Mouse (Mus musculus) erythroblast, adult 5-6 weeks (primary cell): ENCODE data around the gene Smco3. TPM values are rescaled to one million over a fixed set of nuclear protein-coding genes. Genes with fewer than 3 reads are reported as not detected.

ENCODE experiments used
- ATAC-seq: replicated peaks from 2 replicates; pipeline ENCODE4 v1.8.0; 2016; ENCODE audit warnings: moderate number of reproducible peaks, mild to moderate bottlenecking, moderate TSS enrichment, inconsistent platforms; ENCODE audit not compliant: poor library complexity, low FRiP score, severe bottlenecking
- total RNA-seq, 2 experiments: library from RNA; stranded (forward) in 1 of 2; stranded (reverse) in 1 of 2; fragments of 150-400 nt in 1 of 2; fragments of 200-764, 138-1000 nt in 1 of 2; gene quantifications; 2 replicates each; pipeline versions ENCODE4 v1.2.3 to v1.2.4; 2015 to 2017; ENCODE audit warnings: low replicate concordance in 2 of 2

Gene Smco3
- total RNA-seq, 2 experiments from 2014 or later = 2.1 TPM; not detected in 1

DNA sequence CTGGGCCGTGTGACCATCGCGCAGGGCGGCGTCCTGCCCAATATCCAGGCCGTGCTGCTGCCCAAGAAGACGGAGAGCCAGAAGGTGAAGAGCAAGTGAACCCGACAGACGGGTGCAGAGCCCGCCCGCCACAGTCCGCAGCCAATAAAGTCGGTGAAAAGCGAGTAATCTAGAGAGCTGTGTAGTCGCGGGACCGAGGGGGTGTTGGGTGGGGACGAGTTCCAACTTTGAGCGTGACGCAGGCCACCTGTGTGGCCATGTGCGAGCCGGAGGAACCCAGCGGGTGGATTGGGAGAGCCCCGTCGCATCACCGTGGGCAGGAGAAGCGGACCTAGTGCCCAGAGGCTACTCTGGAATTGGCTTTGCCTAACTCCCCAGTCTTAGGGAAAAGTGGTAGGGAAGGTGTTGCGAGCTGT lies 26.6 kb downstream of the Smco3 start:
- peak; percentile 32 for ATAC-seq

- ATAC-seq = peak; percentile 73
These were observed 27.2 kb downstream of the Smco3 start, which contains the start of gene H2afj for GRCm38 (mm10) chr6:136808014-136808417. H2afj (plus strand) TSS chr6:136808244.

DNA sequence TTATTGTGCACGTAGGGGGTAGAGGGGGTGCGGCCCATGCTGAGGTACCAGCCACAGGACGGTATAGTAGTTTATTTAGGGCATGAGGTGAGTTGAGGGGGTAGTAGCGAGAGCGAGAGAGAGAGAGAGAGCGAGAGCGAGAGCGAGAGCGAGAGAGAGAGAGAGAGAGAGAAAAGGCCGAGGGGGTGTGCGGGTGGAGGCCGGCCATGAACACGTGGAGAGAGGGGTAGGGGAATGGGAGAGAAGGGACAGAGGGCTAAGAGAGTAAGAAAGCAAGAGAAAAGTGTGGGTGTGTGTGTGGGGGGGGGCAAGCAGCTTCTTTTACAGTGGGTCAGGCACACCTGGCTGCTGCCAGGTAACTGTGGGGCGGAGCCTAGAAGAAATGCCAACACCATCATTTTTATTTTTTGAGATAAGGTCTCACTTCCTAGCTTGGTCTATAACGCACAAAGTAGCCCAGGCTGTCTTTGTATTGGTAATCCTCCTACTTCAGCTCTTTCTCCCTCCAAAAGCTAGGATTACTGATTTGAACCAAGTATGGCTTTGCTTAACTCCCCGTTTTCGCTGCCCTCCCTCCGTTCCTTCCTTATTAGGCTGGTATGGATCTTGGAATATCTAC lies 27.7 kb downstream of the Smco3 start:
- peak; percentile 0; the same call in 1 of the 2 replicates for ATAC-seq

GRCm38 (mm10) chr6:136806819-136807218 lies 28.4 kb downstream of the Smco3 start:
- ATAC-seq = no peak

DNA sequence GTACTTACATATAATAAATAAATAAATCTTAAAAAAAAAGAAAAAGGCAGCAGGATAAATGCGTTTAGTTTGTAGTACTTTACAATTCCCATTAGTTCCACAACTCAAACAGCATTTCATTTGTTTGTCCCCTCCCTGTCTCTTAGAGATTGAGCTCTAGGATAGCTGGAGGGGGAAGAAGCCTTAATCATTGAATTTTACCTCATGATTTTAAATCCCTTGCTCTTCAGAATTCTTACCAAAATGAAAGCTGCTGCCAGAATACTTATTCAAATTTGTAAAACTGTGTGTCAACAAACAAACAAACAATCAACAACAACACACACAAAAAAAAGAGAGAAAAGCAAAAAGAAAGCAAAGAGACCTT lies 29.9 kb downstream of the Smco3 start:
- no peak for ATAC-seq

DNA sequence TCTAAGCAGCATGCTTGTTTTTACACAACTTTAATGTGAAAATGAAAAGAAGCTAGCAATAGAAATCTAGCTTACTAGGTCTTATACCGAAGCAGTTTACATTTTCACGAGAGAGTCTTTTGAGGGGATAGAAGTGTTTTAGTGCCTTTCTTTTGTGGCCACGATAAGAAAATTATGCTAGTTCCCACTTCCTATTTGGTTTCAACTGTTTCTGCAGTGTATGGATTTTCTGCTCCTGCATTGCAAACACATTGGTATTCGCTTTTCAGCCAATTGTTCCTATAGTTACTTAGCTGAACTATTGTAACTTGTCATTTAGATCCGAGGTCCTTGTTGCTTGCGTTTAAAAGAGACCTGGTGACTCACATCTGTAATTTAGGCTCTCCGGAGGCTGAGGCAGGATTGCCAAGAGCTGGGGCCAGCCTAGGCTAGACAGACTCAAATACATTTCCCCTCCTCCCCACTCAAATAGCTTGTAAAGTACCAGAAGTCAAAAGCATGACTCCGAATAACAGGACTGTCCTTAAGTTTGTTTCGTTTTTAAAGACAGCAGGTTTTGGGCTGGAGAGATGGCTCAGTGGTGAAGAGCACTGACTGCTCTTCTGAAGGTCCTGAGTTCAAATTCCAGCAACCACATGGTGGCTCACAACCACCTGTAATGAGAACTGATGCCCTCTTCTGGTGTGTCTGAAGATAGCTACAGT lies 30.4 kb downstream of the Smco3 start:
- no peak for ATAC-seq

DNA sequence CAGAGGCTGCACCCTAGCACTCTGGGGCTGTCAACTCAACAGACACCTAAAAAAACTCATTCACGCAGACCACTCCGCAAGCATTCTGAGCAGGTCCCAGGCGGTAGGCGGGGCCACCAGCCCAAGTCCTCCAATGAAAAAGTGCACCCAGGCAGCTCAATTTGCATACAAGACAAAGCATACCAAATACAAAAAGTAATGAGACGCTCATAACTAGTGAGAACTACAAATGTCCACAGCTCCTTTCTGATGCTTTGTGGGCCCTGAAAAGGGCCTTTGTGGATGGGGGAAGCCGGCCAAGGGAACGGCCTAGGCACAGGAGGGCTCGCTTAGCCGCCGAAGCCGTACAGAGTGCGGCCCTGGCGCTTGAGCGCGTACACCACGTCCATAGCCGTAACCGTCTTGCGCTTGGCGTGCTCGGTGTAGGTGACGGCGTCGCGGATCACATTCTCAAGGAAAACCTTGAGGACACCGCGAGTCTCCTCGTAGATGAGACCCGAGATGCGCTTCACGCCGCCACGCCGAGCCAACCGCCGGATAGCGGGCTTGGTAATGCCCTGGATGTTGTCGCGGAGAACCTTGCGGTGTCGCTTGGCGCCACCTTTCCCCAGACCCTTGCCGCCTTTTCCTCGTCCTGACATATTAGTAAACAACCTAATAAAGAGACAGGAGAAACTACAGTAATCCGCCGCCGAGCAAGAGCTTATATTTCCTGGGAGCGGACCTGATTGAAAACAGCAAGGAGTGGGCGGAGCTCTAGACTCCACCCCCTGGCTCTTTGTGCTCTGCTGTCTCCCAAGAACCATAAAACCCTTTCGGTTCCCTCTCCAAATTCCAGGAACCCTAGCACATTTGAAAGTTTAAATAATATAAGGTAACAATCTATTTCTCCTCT lies 31.3 kb downstream of the Smco3 start, which contains the start of gene Hist4h4:
Hist4h4 (minus strand) TSS at position 677 of the 895 bp plus-strand sequence.
- ATAC-seq = peak; percentile 65

DNA sequence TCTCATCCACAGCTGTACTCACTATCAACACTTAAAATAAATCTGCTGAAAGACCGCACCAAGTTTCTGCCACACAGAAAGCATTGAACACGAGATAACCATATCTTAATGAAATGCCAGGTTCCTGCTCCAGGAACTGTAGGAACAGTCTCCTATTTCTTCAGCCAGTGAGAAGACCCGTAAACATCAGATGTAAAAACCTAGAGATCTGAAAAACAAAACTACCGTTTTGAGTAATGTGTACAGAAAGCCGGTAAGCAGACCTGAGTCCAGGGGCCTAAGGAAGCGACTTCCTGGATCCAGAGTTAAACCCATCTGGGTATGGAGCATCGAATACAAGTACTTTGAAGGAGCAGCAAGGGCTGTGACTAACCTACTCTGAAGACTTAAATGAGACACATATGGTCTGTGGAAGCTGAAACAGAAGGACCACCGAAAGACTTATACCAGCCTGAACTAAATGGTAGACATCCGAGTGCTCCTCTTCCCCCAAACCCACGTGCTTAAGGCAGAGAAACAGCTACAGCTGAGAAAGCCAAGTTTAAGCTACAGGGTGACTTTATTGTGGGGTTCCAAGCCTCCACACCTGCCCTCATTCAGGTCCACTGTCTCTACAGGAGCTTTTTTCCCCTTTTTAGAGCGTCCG lies 32.0 kb downstream of the Smco3 start:
- peak; percentile 14 for ATAC-seq

- no peak for ATAC-seq
These were observed 34.0 kb downstream of the Smco3 start for GRCm38 (mm10) chr6:136801274-136801673.

GRCm38 (mm10) chr6:136800710-136801109 lies 34.5 kb downstream of the Smco3 start:
- no peak for ATAC-seq

- ATAC-seq = peak; percentile 85
These were observed 37.2 kb downstream of the Smco3 start for GRCm38 (mm10) chr6:136797874-136798693.

- ATAC-seq = no peak
These were observed 39.4 kb downstream of the Smco3 start for GRCm38 (mm10) chr6:136795850-136796249.

DNA sequence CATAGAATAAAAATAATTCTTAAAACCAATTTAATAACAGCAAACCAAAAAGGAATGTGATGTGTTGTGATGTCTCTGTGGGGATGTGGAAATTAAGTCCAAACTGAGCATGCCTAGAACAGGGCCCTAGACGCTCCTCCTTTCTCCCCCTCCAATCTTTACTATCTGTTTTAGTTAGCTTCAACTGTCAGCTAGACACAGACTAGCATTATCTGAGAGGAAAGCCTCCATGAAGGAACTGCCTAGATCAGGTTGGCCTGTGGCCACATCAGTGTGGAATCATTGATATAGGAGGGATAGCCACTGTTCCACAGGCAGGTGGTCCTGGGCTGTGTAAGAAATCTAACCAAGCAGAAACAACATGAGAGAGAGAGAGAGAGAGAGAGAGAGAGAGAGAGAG lies 40.1 kb downstream of the Smco3 start:
- ATAC-seq = no peak

GRCm38 (mm10) chr6:136793831-136794525 lies 41.3 kb downstream of the Smco3 start:
- no peak for ATAC-seq

DNA sequence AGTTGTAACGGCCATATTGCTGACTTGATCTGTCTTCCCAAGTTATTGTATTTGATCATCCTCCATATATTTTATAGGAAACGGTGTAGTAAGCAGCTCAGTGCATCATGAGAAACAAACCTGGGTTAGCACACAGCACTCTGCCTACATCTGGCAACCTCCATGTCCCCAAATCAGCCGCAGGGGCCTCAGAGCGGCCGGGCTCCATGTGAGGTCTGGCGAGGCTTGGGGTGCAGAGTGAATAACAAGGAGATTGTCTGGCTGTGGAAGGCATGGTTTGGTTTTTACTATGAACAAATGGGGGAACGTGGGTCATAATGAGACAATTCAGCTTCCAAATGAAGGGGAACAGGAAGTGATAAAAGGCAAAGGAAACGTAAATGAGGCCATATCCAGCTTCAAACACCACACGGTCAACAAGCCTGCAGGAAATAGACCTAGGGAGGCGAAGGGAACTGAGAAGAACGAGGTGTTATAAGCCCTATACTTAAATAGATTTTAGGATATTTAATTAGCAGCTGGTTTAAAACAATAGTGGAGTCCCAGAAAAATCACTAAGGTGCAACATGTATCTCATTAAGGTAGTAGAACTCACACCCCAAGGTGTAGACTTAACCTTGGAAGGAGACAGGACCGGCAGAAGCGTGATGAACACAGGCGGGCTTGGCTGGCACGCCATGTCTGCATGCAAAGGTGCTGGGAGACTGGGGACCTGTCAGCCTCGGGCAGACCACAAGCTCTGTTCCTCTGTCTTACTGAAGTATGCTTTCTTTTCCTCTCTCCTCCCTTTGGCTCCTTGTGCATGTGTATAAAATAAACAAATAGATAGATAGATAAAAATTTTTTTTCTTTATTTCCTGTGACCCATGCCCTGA lies 42.1 kb downstream of the Smco3 start:
- ATAC-seq = no peak

DNA sequence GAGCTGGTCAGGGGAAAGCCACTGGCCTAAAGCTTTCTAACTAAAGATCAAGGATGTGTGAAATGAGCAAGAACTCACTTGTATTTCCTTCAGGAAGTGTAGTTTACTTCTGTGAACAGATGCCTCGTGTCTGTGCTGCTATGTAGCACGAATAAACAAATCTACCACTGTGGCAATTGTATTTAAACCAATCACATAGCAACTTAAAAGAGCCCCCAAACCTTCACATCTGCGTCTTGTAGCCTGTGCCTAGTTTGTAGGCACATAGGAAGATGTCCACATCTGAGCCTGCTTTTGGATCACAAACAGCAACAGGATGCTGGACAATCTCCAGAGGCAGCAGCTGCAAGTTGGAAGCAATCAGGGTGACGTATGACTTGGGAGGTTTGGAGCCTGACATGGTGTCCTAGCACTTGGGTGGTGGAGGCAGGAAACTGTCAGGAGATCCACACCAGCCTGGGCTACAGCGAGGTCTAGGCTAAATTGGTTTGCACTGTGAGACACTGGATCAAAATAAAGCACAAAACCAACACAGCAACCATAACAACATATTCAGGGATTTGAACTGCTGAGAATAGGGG lies 45.8 kb downstream of the Smco3 start:
- no peak for ATAC-seq

DNA sequence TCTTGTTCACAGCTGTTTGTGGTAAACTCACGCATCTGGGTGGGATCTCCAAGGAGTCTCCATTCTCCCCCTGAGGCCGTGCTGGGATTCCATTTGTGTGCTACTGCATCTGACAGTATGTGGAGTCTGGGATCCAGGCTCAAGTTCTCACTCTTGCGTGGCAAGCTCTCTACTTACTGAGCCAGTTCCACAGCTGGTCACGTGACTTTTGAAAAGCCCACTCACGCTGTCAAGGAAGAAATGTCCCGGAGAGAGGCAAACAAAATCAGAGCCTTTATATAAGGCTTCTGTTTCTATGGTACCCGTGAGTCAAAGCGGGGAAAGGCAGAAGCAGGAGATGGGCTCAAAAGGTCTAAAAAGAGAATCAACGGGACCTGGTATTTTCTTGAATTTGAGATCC lies 52.5 kb downstream of the Smco3 start:
- ATAC-seq = no peak
